Mouse (Mus musculus) ovary, postnatal 36 days (tissue): Measurements from ENCODE around the gene Smarcc2.

ENCODE experiments used
- DNase-seq: peaks from one replicate; pipeline ENCODE4 v3.0.0; 2022; ENCODE audit warnings: low spot score, mixed read lengths

The Smarcc2 gene

GRCm38 (mm10) chr10:128493695-128494666, 34.9 kb downstream of the Smarcc2 start, which contains the start of gene Myl6:
Gene Myl6, minus strand, starts transcription at chr10:128494145.
- peak; percentile 96 for DNase-seq

GRCm38 (mm10) chr10:128494667-128495245, 35.7 kb downstream of the Smarcc2 start:
- DNase-seq, result no peak

GRCm38 (mm10) chr10:128495270-128495669, 36.2 kb downstream of the Smarcc2 start:
- DNase-seq, result no peak

GRCm38 (mm10) chr10:128495903-128496302, 36.9 kb downstream of the Smarcc2 start:
- DNase-seq, result no peak

GRCm38 (mm10) chr10:128496509-128497077, 37.5 kb downstream of the Smarcc2 start:
- no peak for DNase-seq

GRCm38 (mm10) chr10:128497134-128497737, 38.2 kb downstream of the Smarcc2 start:
- DNase-seq, result no peak

GRCm38 (mm10) chr10:128498590-128498989, 39.5 kb downstream of the Smarcc2 start, which contains the start of gene Myl6b:
Gene Myl6b, minus strand, starts transcription at chr10:128498685.
- peak; percentile 91 for DNase-seq

GRCm38 (mm10) chr10:128499116-128499671, 40.1 kb downstream of the Smarcc2 start:
- peak; percentile 59 for DNase-seq

- no peak for DNase-seq
Measured at GRCm38 (mm10) chr10:128502341-128502740, 43.3 kb downstream of the Smarcc2 start.

GRCm38 (mm10) chr10:128503532-128503931, 44.5 kb downstream of the Smarcc2 start:
- no peak for DNase-seq

GRCm38 (mm10) chr10:128504012-128504411, 45.0 kb downstream of the Smarcc2 start:
- no peak for DNase-seq

- no peak for DNase-seq
Measured at GRCm38 (mm10) chr10:128504641-128505370, 45.8 kb downstream of the Smarcc2 start.

- DNase-seq, result peak; percentile 56
Measured at GRCm38 (mm10) chr10:128505371-128505667, 46.3 kb downstream of the Smarcc2 start.

- DNase-seq, result no peak
Measured at GRCm38 (mm10) chr10:128505974-128506373, 46.9 kb downstream of the Smarcc2 start.

GRCm38 (mm10) chr10:128508260-128508659, 49.2 kb downstream of the Smarcc2 start:
- DNase-seq, result no peak

- no peak for DNase-seq
Measured at GRCm38 (mm10) chr10:128509203-128509602, 50.2 kb downstream of the Smarcc2 start.

GRCm38 (mm10) chr10:128509831-128510230, 50.8 kb downstream of the Smarcc2 start:
- no peak for DNase-seq

GRCm38 (mm10) chr10:128510301-128510700, 51.3 kb downstream of the Smarcc2 start:
- no peak for DNase-seq

GRCm38 (mm10) chr10:128511189-128511588, 52.1 kb downstream of the Smarcc2 start:
- no peak for DNase-seq

GRCm38 (mm10) chr10:128511761-128512160, 52.7 kb downstream of the Smarcc2 start:
- no peak for DNase-seq

GRCm38 (mm10) chr10:128515044-128515443, 56.0 kb downstream of the Smarcc2 start:
- DNase-seq, result no peak
